Mouse (Mus musculus) CD4-positive, CD25-positive, alpha-beta regulatory T cell, adult 2 months (primary cell): ENCODE measurements around the gene Amn1.

Experiments used
- DNase-seq: peaks from one replicate; pipeline ENCODE4 v3.0.0-alpha.2; 2012; ENCODE audit warnings: low read depth, low spot score

Gene Amn1

GRCm38 (mm10) chr6:149116992-149117391, 71.5 kb downstream of the Amn1 start:
- no peak for DNase-seq

DNA sequence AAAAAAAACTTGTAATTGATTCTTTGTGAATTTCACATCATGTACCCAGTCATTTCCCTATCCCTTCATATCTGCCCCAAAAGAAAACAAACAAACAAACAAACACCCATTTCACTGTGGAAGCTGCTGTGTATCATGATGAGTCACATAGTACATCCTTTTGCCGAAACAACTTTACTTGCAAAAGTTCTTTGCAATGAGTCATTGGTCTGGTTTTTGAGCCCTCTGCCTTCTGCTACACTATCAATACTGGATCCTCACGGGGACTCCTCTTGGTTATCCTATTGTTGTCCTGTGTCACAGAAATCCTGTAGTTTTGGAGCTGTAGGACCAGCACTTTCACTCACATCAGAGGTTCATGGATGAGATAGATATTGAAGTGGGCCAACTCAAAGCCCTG, 79.6 kb downstream of the Amn1 start:
- DNase-seq: no peak

DNA sequence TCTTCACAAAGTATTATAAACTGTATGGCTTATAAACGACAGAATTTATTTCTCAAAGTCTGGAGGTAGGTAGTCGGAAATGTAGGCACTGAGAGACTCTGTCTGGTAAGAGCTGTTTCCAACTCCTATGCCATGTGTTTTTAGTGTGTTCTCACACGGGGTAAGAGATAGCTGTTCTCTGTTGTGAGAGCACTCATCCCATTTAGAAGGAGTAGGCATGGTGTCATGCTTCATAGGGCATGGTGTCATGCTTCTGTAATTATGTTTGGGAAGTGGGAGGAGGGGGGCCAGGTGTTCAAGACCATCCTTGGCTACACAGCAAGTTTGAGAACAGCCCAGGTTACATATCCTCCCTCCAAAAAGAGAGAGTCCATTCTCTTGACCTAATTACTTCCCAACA, 80.9 kb downstream of the Amn1 start:
- no peak for DNase-seq
